Mouse (Mus musculus) midbrain, embryonic 10.5 days (tissue): ENCODE results near the gene Lrsam1. TPM values are rescaled to one million over a fixed set of nuclear protein-coding genes. Genes with fewer than 3 reads are reported as not detected.
A peak's percentile ranks its signal among the peaks of the same experiment; 100 is the strongest.

Experiments used
- DNase-seq: peaks from one replicate; pipeline ENCODE4 v3.0.0-alpha.2; 2017; ENCODE audit warnings: low spot score
- H3K27ac ChIP-seq: fragments of 300-500 bp; sonication (generic); replicated peaks from 2 replicates; pipeline ENCODE4 v1.5.1; 2016; ENCODE audit warnings: mild to moderate bottlenecking
- H3K27me3 ChIP-seq: fragments of 300-500 bp; sonication (generic); 2 replicates; pipeline ENCODE4 v1.6.1; 2016; ENCODE audit warnings: low read depth, mild to moderate bottlenecking; ENCODE audit not compliant: poor library complexity, severe bottlenecking
- H3K36me3 ChIP-seq: fragments of 300-500 bp; sonication (generic); 2 replicates; pipeline ENCODE4 v1.6.1; 2016; ENCODE audit warnings: mild to moderate bottlenecking, moderate library complexity
- H3K4me1 ChIP-seq: fragments of 300-500 bp; sonication (generic); 2 replicates; pipeline ENCODE4 v1.6.1; 2016
- H3K4me3 ChIP-seq: fragments of 300-500 bp; sonication (generic); 2 replicates; pipeline ENCODE4 v1.5.1; 2016; ENCODE audit warnings: mild to moderate bottlenecking, moderate library complexity
- H3K9me3 ChIP-seq: fragments of 300-500 bp; sonication (generic); replicated peaks from 2 replicates; pipeline ENCODE4 v1.6.1; 2016; ENCODE audit warnings: mild to moderate bottlenecking
- WGBS: fragments of 180-500 bp; shearing (Covaris S2); methylation state at CpG from one replicate; pipeline ENCODE4 v1.1.7; 2016; 5-methylcytosine and 5-hydroxymethylcytosine counted together
- polyA plus RNA-seq: library from polyadenylated mRNA; unstranded; fragments of >200 nt; fragmentation: Nextera tagmentation; extraction: Ambion mirVana; gene quantifications from 2 replicates; pipeline ENCODE4 v1.2.1, GENCODE M21; 2016

The Lrsam1 gene
- polyA plus RNA-seq, 1 experiment from 2014 or later = 9.8 TPM

- H3K4me3 ChIP-seq = peak overlapping the region; percentile 82; the same call in 1 of the 2 replicates
- WGBS = 25% methylated on average over 10 of the region's 10 CpGs
- H3K4me1 ChIP-seq = peaks cover 68% of the 10 kb centered on the region
- H3K9me3 ChIP-seq = no peaks in the 10 kb centered on the region
- no peak overlapping the region for H3K27ac ChIP-seq
- peaks cover 29% of the 10 kb centered on the region for H3K36me3 ChIP-seq
- DNase-seq = no peak
- no peaks in the 10 kb centered on the region for H3K27me3 ChIP-seq
These were observed 3.4 kb upstream of the Lrsam1 start for GRCm38 (mm10) chr2:32964659-32965457.

DNA sequence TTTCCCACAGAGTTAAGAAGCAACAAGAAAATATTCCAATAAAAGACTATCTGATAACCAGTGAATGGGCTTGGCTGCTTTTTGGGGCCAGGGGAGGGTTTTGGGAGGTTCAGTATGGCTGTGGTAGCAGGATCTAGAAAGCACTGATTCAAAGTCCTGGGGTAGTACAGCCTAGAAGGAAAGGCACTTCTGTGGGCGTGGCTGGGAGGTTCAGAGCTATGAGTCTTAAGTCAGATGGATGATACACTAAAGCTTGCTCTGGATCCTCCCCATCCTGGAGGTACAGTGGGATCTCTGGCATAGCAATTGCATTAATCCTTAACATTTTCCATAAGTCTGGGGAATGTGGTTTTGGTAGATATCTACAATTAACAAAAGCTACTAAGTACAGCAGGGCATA is 2.6 kb upstream of the Lrsam1 start:
- Histone ChIP-seq H3K9me3 (no peaks in the 10 kb centered on the region), H3K4me3 (peak overlapping the region; percentile 82)

GRCm38 (mm10) chr2:32963544-32963943 is 2.1 kb upstream of the Lrsam1 start:
- peaks cover 68% of the 10 kb centered on the region for H3K4me1 ChIP-seq
- H3K9me3 ChIP-seq = no peaks in the 10 kb centered on the region
- H3K4me3 ChIP-seq = peak overlapping the region; percentile 82
- H3K27ac ChIP-seq = no peak overlapping the region
- peaks cover 31% of the 10 kb centered on the region for H3K36me3 ChIP-seq
- WGBS = 69% methylated on average over 4 of the region's 4 CpGs
- no peak for DNase-seq
- H3K27me3 ChIP-seq = no peaks in the 10 kb centered on the region

More for the DNA sequence above, 2.6 kb upstream of the Lrsam1 start:
- Histone ChIP-seq H3K27ac (no peak overlapping the region), H3K27me3 (no peaks in the 10 kb centered on the region), H3K36me3 (peaks cover 30% of the 10 kb centered on the region), H3K4me1 (peaks cover 68% of the 10 kb centered on the region)
- DNase-seq = no peak
- WGBS = 57% methylated on average over 1 of the region's 1 CpGs

DNA sequence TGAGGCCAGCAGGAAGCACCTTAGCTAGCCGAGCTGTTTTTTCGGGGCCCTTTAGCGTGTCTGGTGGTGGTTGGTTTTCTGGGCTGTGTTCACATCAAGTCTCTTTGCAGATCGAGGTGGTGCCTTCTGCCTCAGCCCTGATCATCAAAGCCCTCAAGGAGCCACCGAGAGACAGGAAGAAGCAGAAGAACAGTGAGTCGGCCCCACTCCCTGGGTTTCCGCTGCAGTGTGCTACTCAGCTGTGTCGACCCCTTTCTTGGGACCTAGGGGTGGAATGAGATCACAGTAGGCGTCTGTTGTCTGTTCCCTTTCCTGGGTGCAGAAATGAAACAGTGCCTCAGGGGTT is 1.4 kb upstream of the Lrsam1 start:
- WGBS = 8% methylated on average over 9 of the region's 9 CpGs
- Histone ChIP-seq H3K9me3 (no peaks in the 10 kb centered on the region), H3K27me3 (no peaks in the 10 kb centered on the region), H3K27ac (peak overlapping the region; percentile 92), H3K36me3 (peaks cover 36% of the 10 kb centered on the region), H3K4me1 (peaks cover 65% of the 10 kb centered on the region), H3K4me3 (peak overlapping the region; percentile 82)
- DNase-seq = no peak

DNA sequence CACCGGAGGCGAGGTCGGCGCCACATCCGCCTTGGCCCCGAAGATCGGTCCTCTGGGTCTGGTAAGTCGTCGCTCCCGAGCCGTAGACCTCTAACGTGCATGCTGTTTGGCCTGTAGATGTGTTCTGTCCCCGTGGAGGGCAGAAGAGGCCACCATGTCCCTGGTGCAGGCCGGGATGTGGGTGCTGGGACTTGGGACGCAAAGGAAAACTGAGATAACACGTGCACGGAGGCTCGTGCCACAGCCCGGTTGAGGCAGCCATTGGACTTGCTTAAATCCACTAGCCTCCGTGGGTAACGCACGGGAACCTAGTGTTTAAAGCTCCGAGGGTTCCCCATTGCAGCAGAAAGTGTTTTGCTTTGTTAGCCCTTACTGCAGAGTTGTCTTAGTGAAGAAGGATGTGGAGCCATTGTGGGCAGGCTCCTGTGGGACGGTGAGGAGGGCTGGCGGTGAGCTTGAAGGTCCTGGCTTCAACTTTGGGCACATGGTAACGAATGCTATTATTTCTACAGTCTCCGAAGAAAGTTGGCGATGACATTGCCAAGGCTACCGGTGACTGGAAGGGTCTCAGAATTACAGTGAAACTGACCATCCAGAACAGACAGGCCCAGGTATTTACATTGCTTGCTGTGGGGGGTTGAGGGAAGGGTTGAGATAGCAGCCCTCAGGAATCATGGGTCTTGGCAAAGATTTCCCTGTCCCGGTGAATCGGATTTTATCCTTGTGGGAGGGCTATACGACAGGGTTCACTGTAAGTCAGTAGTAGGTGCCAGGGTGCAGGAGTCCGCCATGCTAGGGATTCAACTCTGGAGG is 854 bp upstream of the Lrsam1 start:
- peak overlapping the region; percentile 92 for H3K27ac ChIP-seq
- H3K4me1 ChIP-seq = peaks cover 59% of the 10 kb centered on the region
- H3K36me3 ChIP-seq = peaks cover 40% of the 10 kb centered on the region
- no peaks in the 10 kb centered on the region for H3K27me3 ChIP-seq
- H3K9me3 ChIP-seq = no peaks in the 10 kb centered on the region
- H3K4me3 ChIP-seq = peak overlapping the region; percentile 82
- under 1% methylated on average over 33 of the region's 33 CpGs for WGBS
- DNase-seq = no peak

- Histone ChIP-seq H3K4me3 (peak overlapping the region; percentile 82), H3K9me3 (no peaks in the 10 kb centered on the region), H3K36me3 (peaks cover 59% of the 10 kb centered on the region), H3K27me3 (no peaks in the 10 kb centered on the region), H3K4me1 (peaks cover 42% of the 10 kb centered on the region), H3K27ac (no peak overlapping the region; the same call in 1 of the 2 replicates)
- WGBS = 92% methylated on average over 4 of the region's 4 CpGs
- DNase-seq = no peak
These were observed 1.1 kb downstream of the Lrsam1 start for GRCm38 (mm10) chr2:32960273-32960672.

- WGBS = 67% methylated on average over 8 of the region's 8 CpGs
- H3K36me3 ChIP-seq = peaks cover 58% of the 10 kb centered on the region
- H3K27me3 ChIP-seq = no peaks in the 10 kb centered on the region
- H3K4me3 ChIP-seq = no peak overlapping the region
- no peak overlapping the region for H3K27ac ChIP-seq
- peaks cover 5% of the 10 kb centered on the region for H3K9me3 ChIP-seq
- H3K4me1 ChIP-seq = peaks cover 15% of the 10 kb centered on the region
- no peak for DNase-seq
These were observed 4.1 kb downstream of the Lrsam1 start for GRCm38 (mm10) chr2:32957344-32957743.

DNA sequence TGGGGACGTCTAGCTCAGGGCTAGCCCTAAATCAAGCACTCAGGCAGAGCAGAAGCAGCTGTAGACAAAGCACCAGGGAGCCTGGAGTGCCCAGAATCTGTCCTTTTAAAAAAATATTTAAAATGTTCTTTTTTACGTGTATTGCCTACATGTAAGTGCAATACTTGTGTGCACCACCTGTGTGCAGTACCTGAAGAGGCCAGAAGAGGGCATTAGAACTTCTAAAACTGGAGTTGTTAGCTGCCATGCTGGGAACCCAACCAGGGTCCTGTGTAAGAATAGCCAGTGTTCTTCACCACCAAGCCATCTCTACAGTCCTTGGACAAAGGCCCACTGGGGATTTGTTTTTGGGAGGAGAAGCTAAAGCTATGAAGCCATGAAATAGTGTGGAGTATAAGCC is 6.8 kb downstream of the Lrsam1 start:
- Histone ChIP-seq H3K27me3 (no peaks in the 10 kb centered on the region), H3K4me1 (no peaks in the 10 kb centered on the region), H3K9me3 (peaks cover 5% of the 10 kb centered on the region), H3K27ac (no peak overlapping the region), H3K36me3 (peaks cover 81% of the 10 kb centered on the region), H3K4me3 (no peak overlapping the region)
- 90% methylated on average over 2 of the region's 2 CpGs for WGBS
- no peak for DNase-seq

DNA sequence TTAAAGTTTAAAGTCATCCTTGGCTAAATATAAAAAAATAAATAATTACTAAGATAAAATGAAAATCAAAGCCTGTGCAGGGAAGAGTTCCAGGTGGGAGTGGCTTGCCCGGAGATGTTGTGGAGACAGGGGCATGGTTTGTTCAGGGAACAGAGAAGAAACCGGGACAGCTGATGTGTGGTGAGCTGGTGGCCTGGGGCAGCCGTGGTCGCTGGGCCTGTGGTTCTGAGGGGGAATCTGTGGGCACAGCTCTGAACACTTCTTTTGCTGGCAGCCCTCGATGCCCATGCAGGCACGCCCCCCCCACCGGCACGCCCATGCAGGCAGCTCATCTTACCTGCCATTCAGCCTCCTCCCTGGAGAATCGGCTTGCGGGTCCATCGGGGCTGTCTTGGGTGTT is 14.0 kb downstream of the Lrsam1 start:
- WGBS = 94% methylated on average over 11 of the region's 11 CpGs
- no peak for DNase-seq
- H3K36me3 ChIP-seq = peaks cover 75% of the 10 kb centered on the region
- H3K27ac ChIP-seq = no peak overlapping the region
- no peaks in the 10 kb centered on the region for H3K9me3 ChIP-seq
- no peaks in the 10 kb centered on the region for H3K4me1 ChIP-seq
- H3K4me3 ChIP-seq = no peak overlapping the region
- H3K27me3 ChIP-seq = no peaks in the 10 kb centered on the region

GRCm38 (mm10) chr2:32940483-32940882 is 20.9 kb downstream of the Lrsam1 start:
- no peaks in the 10 kb centered on the region for H3K27me3 ChIP-seq
- no peak overlapping the region for H3K4me3 ChIP-seq
- no peaks in the 10 kb centered on the region for H3K9me3 ChIP-seq
- WGBS = 93% methylated on average over 4 of the region's 4 CpGs
- DNase-seq = no peak
- H3K27ac ChIP-seq = no peak overlapping the region
- H3K4me1 ChIP-seq = no peaks in the 10 kb centered on the region
- H3K36me3 ChIP-seq = peaks cover 78% of the 10 kb centered on the region

DNA sequence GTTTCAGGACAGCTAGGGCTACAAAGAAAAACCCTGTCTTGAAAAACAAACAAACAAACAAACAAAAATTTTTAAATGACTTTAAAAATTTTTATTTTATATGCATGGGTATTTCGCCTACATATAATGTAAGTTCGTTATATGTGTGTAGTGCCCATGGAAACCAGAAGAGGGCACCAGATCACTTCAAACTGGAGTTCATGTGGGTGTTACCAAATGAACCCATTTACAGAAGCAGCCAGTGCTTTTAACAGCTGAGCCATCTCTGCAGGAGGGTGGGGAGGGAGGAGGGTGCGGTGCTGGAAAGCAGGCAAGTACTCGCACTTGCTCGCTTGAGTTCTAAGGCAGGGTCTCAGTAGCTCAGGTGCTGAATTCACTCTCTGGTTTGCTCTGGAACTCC is 22.0 kb downstream of the Lrsam1 start:
- WGBS = 54% methylated on average over 5 of the region's 5 CpGs
- DNase-seq = no peak

DNA sequence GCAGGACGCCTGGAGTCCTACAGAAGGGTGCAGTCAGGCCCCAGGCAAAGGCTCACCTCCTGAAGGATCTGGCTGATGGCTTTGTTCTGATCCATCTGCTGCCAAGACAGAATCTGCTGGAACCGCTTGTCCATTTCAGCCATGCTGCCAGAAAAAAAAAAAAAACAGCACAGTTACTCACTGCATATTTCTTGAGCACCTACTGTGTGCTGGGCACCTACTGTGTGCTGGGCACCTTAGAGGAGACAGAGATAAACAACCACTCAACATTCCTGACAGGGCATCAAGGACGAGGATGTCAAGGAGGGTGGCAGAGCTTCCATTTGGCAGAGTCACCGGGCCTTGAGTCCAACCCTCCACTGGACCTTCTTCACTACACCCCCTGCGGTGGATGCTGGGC is 22.7 kb downstream of the Lrsam1 start:
- Histone ChIP-seq H3K9me3 (no peaks in the 10 kb centered on the region), H3K4me1 (no peaks in the 10 kb centered on the region), H3K27ac (no peak overlapping the region), H3K4me3 (no peak overlapping the region), H3K27me3 (no peaks in the 10 kb centered on the region), H3K36me3 (peaks cover 81% of the 10 kb centered on the region)
- DNase-seq = no peak
- 90% methylated on average over 5 of the region's 5 CpGs for WGBS

More for the DNA sequence above, 22.0 kb downstream of the Lrsam1 start:
- Histone ChIP-seq H3K36me3 (peaks cover 77% of the 10 kb centered on the region), H3K4me3 (no peak overlapping the region), H3K27ac (no peak overlapping the region), H3K27me3 (no peaks in the 10 kb centered on the region), H3K9me3 (no peaks in the 10 kb centered on the region), H3K4me1 (no peaks in the 10 kb centered on the region)

- H3K9me3 ChIP-seq = no peaks in the 10 kb centered on the region
- peaks cover 7% of the 10 kb centered on the region; the same call in 1 of the 2 replicates for H3K4me1 ChIP-seq
- 79% methylated on average over 7 of the region's 7 CpGs for WGBS
- no peak for DNase-seq
- no peak overlapping the region for H3K4me3 ChIP-seq
- H3K27ac ChIP-seq = no peak overlapping the region
- peaks cover 47% of the 10 kb centered on the region for H3K36me3 ChIP-seq
- H3K27me3 ChIP-seq = no peaks in the 10 kb centered on the region
These were observed 29.7 kb downstream of the Lrsam1 start for GRCm38 (mm10) chr2:32931730-32932129.
